Mouse (Mus musculus) mesoderm, embryonic 11.5 days (tissue): Measurements from ENCODE around the gene Saa4.
A peak's percentile ranks its signal among the peaks of the same experiment; 100 is the strongest.
"Not testable (repeated sequence)": the region's sequence is repeated elsewhere in the genome, so short reads cannot be mapped to it uniquely, and the experiment has no call there.

Experiments
- DNase-seq: peaks from one replicate; pipeline ENCODE4 v3.0.0-alpha.2; 2012; ENCODE audit warnings: low read depth, low spot score

Gene Saa4

GRCm38 (mm10) chr7:46732458-46732857, at the start of gene Saa4:
Gene Saa4, minus strand, starts transcription at chr7:46732603.
- DNase-seq, result no peak

GRCm38 (mm10) chr7:46770706-46771105, 38.3 kb upstream of the Saa4 start:
- peak; percentile 79 for DNase-seq

DNA sequence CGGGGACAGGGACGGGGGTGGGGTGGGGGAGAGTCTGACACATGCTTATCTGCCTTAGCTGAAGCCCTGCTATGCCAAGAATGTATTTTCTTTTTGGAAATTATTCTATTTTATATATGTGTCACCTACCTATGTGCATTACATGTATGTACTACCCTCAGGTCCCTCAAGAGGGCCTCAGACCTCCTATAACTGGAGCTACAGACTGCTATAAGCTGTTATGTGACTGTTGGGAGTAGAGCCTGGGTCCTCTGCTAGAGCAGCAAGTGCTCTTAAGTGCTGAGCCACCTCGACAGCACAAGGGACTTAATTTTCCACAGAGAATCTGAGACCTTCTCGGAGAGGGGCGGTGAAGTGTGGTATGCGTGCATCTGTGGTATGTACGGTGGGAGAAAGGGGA, 36.0 kb upstream of the Saa4 start:
- DNase-seq, result no peak

DNA sequence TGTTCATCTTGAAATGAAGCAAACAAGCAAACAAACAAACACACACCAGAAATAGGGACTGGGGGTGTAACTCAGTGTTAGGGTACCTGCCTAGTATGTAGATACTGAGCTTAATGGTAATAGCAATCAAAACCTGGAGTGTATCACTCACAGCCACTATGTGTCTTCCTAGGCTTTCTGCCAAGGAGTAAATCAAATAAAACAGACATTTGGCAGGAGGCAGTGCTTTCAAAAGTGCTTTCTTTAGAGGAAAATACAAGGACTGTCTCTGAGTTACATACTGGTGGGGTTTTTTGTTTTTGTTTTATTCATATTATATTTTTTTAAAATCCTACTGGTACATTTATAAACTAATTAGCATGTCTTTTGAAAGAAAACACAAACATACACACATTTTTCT, 35.0 kb upstream of the Saa4 start:
- no peak for DNase-seq

DNA sequence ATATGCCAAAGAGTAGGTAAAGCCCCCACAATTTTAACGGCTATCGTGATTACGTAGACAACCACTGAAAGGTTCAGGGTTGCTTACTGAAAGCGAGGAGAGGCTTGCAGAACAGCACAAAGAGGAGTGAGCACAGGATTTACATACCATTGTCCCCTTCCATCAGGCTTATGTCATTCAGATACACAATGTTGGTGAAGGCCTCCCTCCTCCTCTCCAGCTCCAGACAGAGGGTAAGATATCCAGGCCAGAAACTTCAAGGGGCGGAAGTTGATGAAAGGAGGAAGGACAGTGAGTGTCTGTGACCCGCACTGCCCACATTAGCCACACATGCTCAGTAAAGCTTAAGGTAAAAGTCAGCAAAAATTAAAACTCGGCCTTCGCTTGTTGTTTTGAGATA, 32.3 kb upstream of the Saa4 start:
- no peak for DNase-seq

- DNase-seq, result no peak
These were observed 30.2 kb upstream of the Saa4 start for GRCm38 (mm10) chr7:46762601-46763000.

- DNase-seq, result no peak
These were observed 28.8 kb upstream of the Saa4 start for GRCm38 (mm10) chr7:46761049-46761795.

DNA sequence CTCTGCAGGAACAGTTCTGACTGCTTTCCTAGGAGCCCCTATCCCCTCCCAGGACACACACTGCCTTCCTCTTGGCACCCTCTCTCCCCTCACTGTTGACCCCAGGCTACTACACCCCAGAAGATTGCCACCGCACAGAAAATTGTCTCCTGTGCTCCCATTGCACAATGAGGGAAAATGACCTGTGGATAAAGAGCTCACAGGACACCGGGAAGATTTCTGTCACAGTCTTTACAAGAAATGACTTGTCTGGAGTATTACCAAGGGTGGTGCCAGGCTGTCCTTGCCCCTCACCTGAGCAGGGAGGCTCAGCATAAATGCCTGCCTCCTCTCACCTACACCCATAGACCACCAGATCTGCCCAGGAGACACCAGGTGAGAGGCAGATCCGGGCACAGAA, 19.1 kb upstream of the Saa4 start, which contains the start of gene Saa2:
Saa2 (plus strand) TSS at position 301 of the 400 bp plus-strand sequence.
- DNase-seq, result no peak

- DNase-seq, result no peak
These were observed 16.1 kb upstream of the Saa4 start for GRCm38 (mm10) chr7:46748459-46748858.

GRCm38 (mm10) chr7:46746381-46746780, 14.0 kb upstream of the Saa4 start:
- no peak for DNase-seq

DNA sequence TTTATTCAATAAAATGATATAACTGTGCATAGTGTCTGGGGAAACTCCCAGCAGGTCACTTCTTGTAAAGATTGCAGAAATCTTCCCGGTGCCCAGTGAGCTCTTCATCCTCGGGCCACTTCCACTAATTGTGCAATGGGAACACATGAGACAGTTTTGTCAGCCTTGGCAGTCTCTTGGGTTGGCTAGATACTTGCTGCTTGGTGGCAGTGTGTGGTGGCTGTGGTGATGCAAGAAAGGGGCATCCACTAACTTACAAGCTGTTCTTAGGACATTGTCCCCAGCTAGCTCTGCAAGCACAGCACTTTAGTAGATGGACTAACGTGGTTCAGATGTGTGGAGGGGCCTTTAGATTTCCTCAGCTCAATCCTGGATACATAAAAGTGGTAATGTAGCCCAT, 13.4 kb upstream of the Saa4 start:
- no peak for DNase-seq

DNA sequence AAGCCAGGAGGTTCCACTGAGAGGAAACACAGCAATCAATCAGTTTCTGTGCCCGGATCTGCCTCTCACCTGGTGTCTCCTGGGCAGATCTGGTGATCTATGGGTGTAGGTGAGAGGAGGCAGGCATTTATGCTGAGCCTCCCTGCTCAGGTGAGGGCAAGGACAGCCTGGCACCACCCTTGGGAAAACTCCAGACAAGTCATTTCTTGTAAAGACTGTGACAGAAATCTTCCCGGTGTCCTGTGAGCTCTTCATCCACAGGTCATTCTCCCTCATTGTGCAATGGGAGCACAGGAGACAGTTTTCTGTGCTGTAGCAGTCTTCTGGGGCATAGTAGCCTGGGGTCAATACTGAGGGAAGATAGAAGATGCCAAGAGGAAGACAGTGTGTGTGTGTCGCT, 10.5 kb upstream of the Saa4 start, which contains the start of gene Saa1:
Saa1 (minus strand) TSS at position 101 of the 400 bp plus-strand sequence.
- DNase-seq, result not testable (repeated sequence)

DNA sequence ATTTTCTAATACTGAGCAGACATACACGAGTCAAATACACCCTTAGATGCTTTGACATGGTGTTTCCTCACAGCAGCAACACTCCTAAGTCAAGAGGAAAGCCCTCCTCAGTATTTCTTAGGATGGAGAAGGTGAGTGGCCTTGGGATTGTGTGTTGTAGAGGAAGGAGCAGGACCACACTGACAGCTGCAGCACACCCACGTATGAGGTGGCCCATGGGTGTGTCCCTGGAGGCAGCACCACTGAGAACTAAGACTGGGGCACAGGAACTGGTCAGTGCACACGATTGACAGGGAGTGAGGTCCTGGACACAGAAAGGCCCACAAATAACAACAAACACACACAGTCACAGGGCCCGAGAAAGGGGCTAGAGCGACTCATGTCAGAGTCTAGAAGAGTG, 7.6 kb upstream of the Saa4 start:
- DNase-seq, result not testable (repeated sequence)

DNA sequence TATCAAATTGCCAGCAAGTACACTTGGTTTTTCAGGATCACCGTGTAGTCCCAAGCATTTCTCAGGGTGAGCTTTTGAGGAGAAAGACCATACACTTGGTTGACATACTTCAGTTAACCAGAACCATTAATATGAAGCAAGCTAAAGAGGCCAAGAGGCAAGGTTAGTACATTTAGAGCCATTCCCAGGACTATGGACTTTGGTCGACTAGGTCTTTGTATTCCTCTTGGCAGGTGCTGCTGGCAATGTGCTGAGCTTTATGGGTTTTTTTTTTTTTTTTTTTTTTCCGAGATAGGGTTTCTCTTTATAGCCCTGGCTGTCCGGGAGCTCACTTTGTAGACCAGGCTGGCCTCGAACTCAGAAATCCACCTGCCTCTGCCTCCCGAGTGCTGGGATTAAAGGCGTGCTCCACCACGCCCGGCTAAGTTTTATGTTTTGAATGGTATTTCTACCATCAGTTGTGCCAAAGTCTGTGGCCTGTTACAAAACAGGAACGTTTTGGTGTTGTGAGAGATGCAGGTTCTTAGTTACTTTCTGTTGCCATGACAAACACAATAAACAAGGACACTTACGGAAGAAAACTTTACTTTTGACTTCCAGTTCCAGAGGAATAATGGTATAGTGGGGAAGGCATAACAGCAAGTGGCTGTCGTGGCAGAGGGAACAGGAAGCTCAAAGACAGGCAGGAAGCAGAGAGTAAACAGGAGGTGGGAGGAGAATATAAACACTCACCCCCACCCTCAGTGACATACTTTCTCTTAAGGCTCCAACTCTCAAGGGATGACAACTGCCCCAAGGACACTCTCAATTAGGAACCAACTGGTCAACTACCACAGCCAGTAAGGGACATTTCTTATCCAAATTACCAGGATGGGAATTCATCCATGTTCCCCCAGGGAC, 6.4 kb upstream of the Saa4 start:
- DNase-seq, result no peak

DNA sequence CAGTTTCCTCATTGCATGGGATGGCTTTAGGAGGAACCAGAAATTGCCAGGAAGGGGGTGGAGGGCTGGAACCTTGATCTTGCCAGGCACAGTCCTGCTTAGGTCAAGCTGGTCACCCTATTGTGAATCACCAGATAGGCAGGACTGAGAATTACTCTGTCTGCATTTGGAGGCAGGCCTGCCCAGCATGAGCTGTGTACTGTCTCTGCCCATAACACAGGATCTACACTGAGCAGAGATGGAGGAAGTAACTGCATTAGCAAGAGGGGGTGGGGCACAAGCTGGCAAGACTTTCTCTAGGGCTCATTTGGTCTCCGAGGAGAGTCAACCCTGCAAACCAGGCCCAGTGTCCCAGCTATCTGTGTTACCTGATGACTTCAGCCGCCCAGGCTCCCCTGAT, 2.6 kb upstream of the Saa4 start:
- no peak for DNase-seq

- no peak for DNase-seq
These were observed 4.8 kb downstream of the Saa4 start for GRCm38 (mm10) chr7:46727584-46727983.

GRCm38 (mm10) chr7:46724396-46724795, 8.0 kb downstream of the Saa4 start:
- no peak for DNase-seq

DNA sequence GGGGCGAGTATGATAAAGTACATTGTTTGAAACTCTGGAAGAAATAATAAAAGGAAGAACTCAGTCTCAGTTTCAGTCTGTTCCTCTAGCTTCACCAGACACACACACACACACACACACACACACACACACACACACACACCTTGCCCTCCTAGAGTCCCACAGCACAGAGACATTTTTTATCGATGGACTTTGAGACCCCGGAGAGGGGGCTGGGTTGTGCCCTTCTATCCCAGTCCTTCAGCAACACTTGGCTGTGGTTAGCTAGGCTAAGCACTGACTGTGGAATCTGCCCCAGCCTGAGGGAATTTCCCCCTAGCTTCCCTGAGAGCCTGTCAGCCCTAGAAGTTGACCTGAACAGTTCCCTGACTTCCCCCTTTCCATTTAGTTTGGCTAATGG, 8.6 kb downstream of the Saa4 start:
- no peak for DNase-seq

- DNase-seq, result no peak
These were observed 9.0 kb downstream of the Saa4 start for GRCm38 (mm10) chr7:46723354-46723753.

DNA sequence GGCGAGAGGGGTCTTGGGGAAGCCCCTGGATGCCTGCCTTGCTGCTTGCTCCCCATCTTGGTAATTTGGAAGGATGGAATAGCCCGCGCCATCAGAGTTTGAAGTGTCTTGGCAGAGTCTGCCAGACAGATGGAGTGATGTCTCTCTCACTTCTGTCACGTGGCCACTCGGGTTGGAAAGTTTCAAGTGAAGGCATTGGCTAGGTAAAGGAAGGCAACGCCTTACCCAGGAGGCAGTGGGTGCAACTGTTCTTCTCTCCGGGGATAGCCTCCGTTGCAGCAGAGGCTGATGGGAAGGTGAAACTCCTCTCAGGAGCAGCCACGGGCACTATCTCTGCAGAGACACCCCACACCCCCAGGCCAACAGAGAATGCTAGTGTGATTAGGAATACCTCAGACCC, 11.9 kb downstream of the Saa4 start:
- DNase-seq, result no peak

GRCm38 (mm10) chr7:46719526-46719925, 12.9 kb downstream of the Saa4 start:
- no peak for DNase-seq

- no peak for DNase-seq
These were observed 13.7 kb downstream of the Saa4 start for GRCm38 (mm10) chr7:46718591-46719270.
